Mouse (Mus musculus) hindbrain, embryonic 13.5 days (tissue): ENCODE data around the gene Ltb4r1. TPM values are rescaled to one million over a fixed set of nuclear protein-coding genes. Genes with fewer than 3 reads are reported as not detected.

ENCODE experiments used
- ATAC-seq: fragments of 200-750 bp; cut with Nextera tagmentation; 2 replicates; pipeline ENCODE4 v1.8.0; 2017; ENCODE audit warnings: moderate TSS enrichment; ENCODE audit not compliant: low FRiP score
- H3K27ac ChIP-seq: fragments of 300-500 bp; sonication (generic); 2 replicates; pipeline ENCODE4 v1.5.1; 2015; ENCODE audit warnings: inconsistent platforms, mild to moderate bottlenecking, moderate library complexity
- H3K27me3 ChIP-seq: fragments of 300-500 bp; sonication (generic); 2 replicates; pipeline ENCODE4 v1.6.1; 2015; ENCODE audit warnings: mild to moderate bottlenecking, inconsistent platforms
- H3K36me3 ChIP-seq: fragments of 300-500 bp; sonication (generic); 2 replicates; pipeline ENCODE4 v1.6.1; 2015; ENCODE audit warnings: mild to moderate bottlenecking, inconsistent platforms
- H3K4me1 ChIP-seq: fragments of 300-500 bp; sonication (generic); replicated peaks from 2 replicates; pipeline ENCODE4 v1.6.1; 2015; ENCODE audit warnings: inconsistent platforms
- H3K4me2 ChIP-seq: fragments of 300-500 bp; sonication (generic); 2 replicates; pipeline ENCODE4 v1.6.1; 2015; ENCODE audit warnings: inconsistent platforms, mild to moderate bottlenecking, moderate library complexity
- H3K4me3 ChIP-seq: fragments of 300-500 bp; sonication (generic); 2 replicates; pipeline ENCODE4 v1.5.1; 2015; ENCODE audit warnings: mild to moderate bottlenecking, inconsistent platforms
- H3K9ac ChIP-seq: fragments of 300-500 bp; sonication (generic); 2 replicates; pipeline ENCODE4 v1.6.1; 2015; ENCODE audit warnings: mild to moderate bottlenecking, inconsistent platforms
- H3K9me3 ChIP-seq: fragments of 300-500 bp; sonication (generic); 2 replicates; pipeline ENCODE4 v1.6.1; 2016; ENCODE audit warnings: inconsistent platforms
- WGBS: fragments of 180-500 bp; shearing (Covaris S2); methylation state at CpG from one replicate; pipeline ENCODE4 v1.1.7; 2015; 5-methylcytosine and 5-hydroxymethylcytosine counted together
- polyA plus RNA-seq: library from polyadenylated mRNA; unstranded; fragments of >200 nt; fragmentation: Nextera tagmentation; extraction: Ambion mirVana; gene quantifications from 2 replicates; pipeline ENCODE4 v1.2.1, GENCODE M21; 2015

Gene Ltb4r1
- 0.32 and 0.74 TPM in 2 replicates for polyA plus RNA-seq

- Histone ChIP-seq H3K27me3 (peaks cover 96% of the 10 kb centered on the region), H3K9ac (no peak within 1 kb of the TSS), H3K4me3 (no peak within 1 kb of the TSS), H3K36me3 (no peaks in the 10 kb centered on the region), H3K4me2 (no peak within 1 kb of the TSS), H3K4me1 (peaks cover 30% of the 10 kb centered on the region), H3K9me3 (no peaks in the 10 kb centered on the region), H3K27ac (no peak within 1 kb of the TSS)
- ATAC-seq, result no peak
- WGBS, result 80% methylated on average over 4 of the region's 4 CpGs
Measured at GRCm38 (mm10) chr14:55765696-55766095, at the start of gene Ltb4r1. Gene Ltb4r1 (plus strand): TSS chr14:55765962.

DNA sequence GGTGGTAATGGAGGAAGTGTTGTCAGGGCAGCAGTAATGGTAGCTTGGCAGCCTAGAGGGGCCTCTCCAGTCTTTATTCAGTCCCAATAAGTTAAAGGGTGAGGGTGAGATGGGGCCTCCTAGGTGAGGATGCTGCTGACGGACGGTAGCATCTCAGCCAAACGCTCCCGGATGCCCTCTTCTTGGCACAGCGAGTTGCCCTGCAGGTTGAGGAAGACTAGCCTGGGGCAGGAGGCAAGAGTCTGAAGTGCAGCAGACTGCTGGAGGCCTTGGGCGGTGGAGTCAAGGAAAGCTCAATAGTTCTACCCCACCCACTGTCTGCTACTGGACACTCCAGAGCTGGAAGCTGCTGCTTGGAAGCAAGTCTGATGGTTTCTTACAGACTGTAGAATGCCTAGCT, 49.5 kb upstream of the Ltb4r1 start:
- H3K4me3 ChIP-seq, result no peak overlapping the region
- H3K9ac ChIP-seq, result no peak overlapping the region
- peaks cover 9% of the 10 kb centered on the region for H3K4me1 ChIP-seq
- H3K27me3 ChIP-seq, result peaks cover 30% of the 10 kb centered on the region
- 92% methylated on average over 6 of the region's 6 CpGs for WGBS
- no peaks in the 10 kb centered on the region for H3K9me3 ChIP-seq
- no peak overlapping the region for H3K4me2 ChIP-seq
- ATAC-seq, result no peak
- peaks cover 39% of the 10 kb centered on the region for H3K36me3 ChIP-seq
- no peak overlapping the region for H3K27ac ChIP-seq

- H3K27ac ChIP-seq, result no peak overlapping the region
- 82% methylated on average over 8 of the region's 8 CpGs for WGBS
- no peak overlapping the region for H3K9ac ChIP-seq
- peaks cover 24% of the 10 kb centered on the region for H3K27me3 ChIP-seq
- peaks cover 11% of the 10 kb centered on the region for H3K4me1 ChIP-seq
- no peak for ATAC-seq
- no peak overlapping the region for H3K4me2 ChIP-seq
- H3K4me3 ChIP-seq, result no peak overlapping the region
- no peaks in the 10 kb centered on the region for H3K9me3 ChIP-seq
- peaks cover 39% of the 10 kb centered on the region for H3K36me3 ChIP-seq
Measured at GRCm38 (mm10) chr14:55716884-55717283, 48.9 kb upstream of the Ltb4r1 start.

- Histone ChIP-seq H3K27ac (no peak overlapping the region), H3K4me2 (no peak overlapping the region), H3K27me3 (no peaks in the 10 kb centered on the region), H3K9me3 (no peaks in the 10 kb centered on the region), H3K9ac (no peak overlapping the region), H3K4me1 (peaks cover 16% of the 10 kb centered on the region), H3K36me3 (peaks cover 39% of the 10 kb centered on the region), H3K4me3 (no peak overlapping the region)
- ATAC-seq, result no peak
- 92% methylated on average over 6 of the region's 6 CpGs for WGBS
Measured at GRCm38 (mm10) chr14:55719737-55720136, 46.0 kb upstream of the Ltb4r1 start.

DNA sequence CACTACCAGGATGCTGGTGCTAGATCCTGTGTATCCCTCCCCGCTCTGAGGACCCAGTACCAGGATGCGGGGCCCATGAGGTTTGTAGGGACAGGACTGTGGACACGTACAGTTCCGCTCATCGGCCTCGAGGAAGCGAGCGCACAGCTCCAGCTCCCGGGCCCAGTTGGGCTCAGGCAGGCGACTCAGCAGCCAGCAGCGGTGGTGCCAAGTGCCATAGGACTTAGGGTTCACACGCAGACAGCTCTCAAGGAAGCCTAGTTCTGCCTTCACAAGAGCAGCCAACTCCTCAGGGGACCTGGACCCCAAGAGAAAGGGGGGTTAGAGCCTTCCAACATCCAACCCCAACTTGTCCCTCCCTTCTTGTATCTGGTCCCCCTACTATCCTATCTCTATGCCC, 45.1 kb upstream of the Ltb4r1 start:
- peak overlapping the region; percentile 29; the same call in 1 of the 2 replicates for H3K9ac ChIP-seq
- peaks cover 16% of the 10 kb centered on the region for H3K4me1 ChIP-seq
- no peak overlapping the region for H3K27ac ChIP-seq
- H3K4me2 ChIP-seq, result peak overlapping the region; percentile 61
- H3K9me3 ChIP-seq, result no peaks in the 10 kb centered on the region
- no peak for ATAC-seq
- WGBS, result 93% methylated on average over 12 of the region's 12 CpGs
- H3K36me3 ChIP-seq, result peaks cover 39% of the 10 kb centered on the region
- H3K4me3 ChIP-seq, result peak overlapping the region; percentile 73; the same call in 1 of the 2 replicates
- H3K27me3 ChIP-seq, result no peaks in the 10 kb centered on the region

DNA sequence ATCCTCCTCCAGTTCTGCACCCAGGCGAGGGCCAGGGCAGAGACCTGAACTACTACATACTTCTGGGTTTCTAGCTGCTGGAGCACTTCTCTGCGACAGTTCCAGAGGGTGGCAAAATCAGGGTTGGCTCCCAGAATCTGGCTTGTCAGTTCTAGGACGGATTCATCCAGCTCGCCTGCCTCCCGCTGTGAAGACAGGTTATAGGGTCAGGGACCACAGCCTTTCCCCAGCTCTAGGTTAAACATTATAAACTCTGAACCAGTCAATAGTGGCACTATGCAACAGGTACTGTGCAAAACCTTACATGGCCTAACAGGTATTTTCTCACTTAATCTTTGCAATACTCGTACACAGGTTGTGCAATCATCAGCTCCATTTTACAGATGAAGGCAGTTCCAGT, 44.7 kb upstream of the Ltb4r1 start:
- peak overlapping the region; percentile 61 for H3K4me2 ChIP-seq
- peaks cover 16% of the 10 kb centered on the region for H3K4me1 ChIP-seq
- peak; percentile 1; the same call in 1 of the 2 replicates for ATAC-seq
- no peaks in the 10 kb centered on the region for H3K27me3 ChIP-seq
- H3K27ac ChIP-seq, result no peak overlapping the region
- peak overlapping the region; percentile 73 for H3K4me3 ChIP-seq
- peak overlapping the region; percentile 81 for H3K9ac ChIP-seq
- H3K9me3 ChIP-seq, result no peaks in the 10 kb centered on the region
- WGBS, result 70% methylated on average over 6 of the region's 6 CpGs
- peaks cover 38% of the 10 kb centered on the region for H3K36me3 ChIP-seq

DNA sequence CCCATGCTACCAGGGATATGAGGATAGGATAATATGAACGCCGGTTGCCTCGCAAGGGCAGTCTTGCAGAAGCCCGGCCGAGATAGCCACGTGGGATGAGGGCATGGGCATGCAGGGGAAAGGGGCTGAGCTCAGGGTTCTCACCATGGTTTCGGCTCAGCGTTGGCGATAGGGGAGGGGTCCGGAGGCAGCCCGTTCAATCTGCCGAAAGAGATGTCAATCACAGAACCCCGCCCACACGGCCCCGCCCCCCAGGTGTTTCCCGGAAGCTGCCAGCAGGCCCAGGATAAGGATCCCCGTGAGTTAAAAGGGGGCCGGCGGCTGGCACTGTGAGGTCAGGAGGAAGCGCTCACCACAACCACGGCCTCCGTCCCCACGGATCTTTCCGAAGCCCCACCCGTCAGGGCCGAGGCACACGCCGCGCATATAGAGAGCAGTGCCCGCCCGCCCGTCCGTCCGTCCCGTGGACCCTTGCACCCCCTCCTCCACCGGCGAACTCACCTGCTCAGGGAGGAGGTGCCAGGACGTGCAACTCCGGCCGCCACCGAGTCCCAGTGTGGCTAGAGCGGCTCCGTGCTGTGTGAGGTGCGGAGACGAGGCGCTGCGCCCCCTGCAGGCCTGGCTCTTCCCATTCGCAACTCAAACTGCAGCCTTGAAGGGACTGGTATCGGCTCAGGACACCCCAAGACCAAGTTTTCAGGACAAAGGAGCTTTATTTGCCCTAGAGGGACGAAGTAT, 43.9 kb upstream of the Ltb4r1 start, which contains the start of gene Rabggta:
Gene Rabggta, minus strand, starts transcription at position 564 of the 738 bp plus-strand sequence.
- H3K4me2 ChIP-seq, result peak within 1 kb of the TSS; percentile 61
- peak; percentile 98 for ATAC-seq
- WGBS, result under 1% methylated on average over 47 of the region's 50 CpGs

GRCm38 (mm10) chr14:55722438-55722945, 43.3 kb upstream of the Ltb4r1 start:
- ATAC-seq, result peak; percentile 17
- H3K27me3 ChIP-seq, result no peaks in the 10 kb centered on the region
- H3K36me3 ChIP-seq, result peaks cover 24% of the 10 kb centered on the region
- H3K9ac ChIP-seq, result peak overlapping the region; percentile 81
- H3K27ac ChIP-seq, result peak overlapping the region; percentile 90; the same call in 1 of the 2 replicates
- H3K9me3 ChIP-seq, result no peaks in the 10 kb centered on the region
- H3K4me3 ChIP-seq, result peak overlapping the region; percentile 73
- peaks cover 16% of the 10 kb centered on the region for H3K4me1 ChIP-seq
- WGBS, result 51% methylated on average over 8 of the region's 8 CpGs
- H3K4me2 ChIP-seq, result peak overlapping the region; percentile 61

More for the DNA sequence above, 43.9 kb upstream of the Ltb4r1 start, which contains the start of gene Rabggta:
- Histone ChIP-seq H3K4me1 (peaks cover 16% of the 10 kb centered on the region), H3K27ac (peak within 1 kb of the TSS; percentile 90), H3K36me3 (peaks cover 30% of the 10 kb centered on the region), H3K9ac (peak within 1 kb of the TSS; percentile 81), H3K27me3 (no peaks in the 10 kb centered on the region), H3K4me3 (peak within 1 kb of the TSS; percentile 73), H3K9me3 (no peaks in the 10 kb centered on the region)

DNA sequence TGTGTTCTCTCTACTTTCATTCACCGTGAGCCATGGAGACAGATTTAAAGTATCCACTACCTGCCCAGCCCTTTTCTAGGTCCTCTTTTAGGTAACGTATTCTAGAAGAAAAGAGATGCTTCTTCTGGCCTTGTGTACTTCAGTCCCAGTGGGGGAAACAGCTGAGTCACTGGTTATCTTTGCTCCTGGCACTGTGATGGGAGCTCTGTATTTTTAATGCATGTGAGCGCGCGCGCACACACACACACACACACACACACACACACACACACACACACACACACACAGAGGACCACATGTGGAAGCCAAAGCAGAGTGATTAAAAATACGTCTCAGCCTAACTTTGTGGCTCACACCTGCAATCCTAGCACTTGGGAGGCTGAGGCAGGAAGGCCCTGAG, 42.3 kb upstream of the Ltb4r1 start:
- peaks cover 16% of the 10 kb centered on the region for H3K4me1 ChIP-seq

DNA sequence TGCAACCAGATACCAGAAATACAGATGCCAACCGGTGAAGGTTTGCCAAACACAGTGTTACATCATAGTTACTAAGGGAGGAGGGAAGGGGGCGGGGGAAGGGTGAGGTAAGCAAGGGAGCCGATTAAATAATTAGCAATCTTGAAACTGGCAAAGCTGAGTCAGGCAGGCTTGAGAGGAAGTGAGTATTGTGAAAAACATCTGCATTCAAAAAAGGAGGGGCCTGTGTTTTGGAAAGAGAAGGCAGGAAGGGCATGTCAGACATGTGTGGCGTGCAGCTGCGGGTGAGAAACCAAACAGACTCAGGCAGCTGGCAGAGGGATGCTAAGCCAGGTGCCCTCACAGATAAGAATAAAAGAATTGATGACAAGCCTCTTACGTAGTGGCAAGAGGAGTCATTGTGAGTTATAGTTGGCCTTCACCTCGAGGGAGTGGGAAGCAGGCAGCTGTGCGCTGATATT, 41.3 kb upstream of the Ltb4r1 start:
- ATAC-seq, result no peak
- Histone ChIP-seq H3K27ac (no peak overlapping the region), H3K4me2 (no peak overlapping the region), H3K36me3 (peaks cover 5% of the 10 kb centered on the region), H3K4me1 (peaks cover 16% of the 10 kb centered on the region), H3K9me3 (no peaks in the 10 kb centered on the region), H3K27me3 (0 out of 2 replicates have a peak, but pooled peaks cover 2% of the 10 kb centered on the region), H3K9ac (no peak overlapping the region), H3K4me3 (no peak overlapping the region)
- 72% methylated on average over 8 of the region's 8 CpGs for whole genome bisulfite sequencing

More for the DNA sequence above, 42.3 kb upstream of the Ltb4r1 start:
- Histone ChIP-seq H3K27ac (no peak overlapping the region), H3K9ac (no peak overlapping the region), H3K36me3 (peaks cover 15% of the 10 kb centered on the region), H3K27me3 (no peaks in the 10 kb centered on the region), H3K9me3 (no peaks in the 10 kb centered on the region), H3K4me2 (no peak overlapping the region), H3K4me3 (no peak overlapping the region)
- 94% methylated on average over 7 of the region's 7 CpGs for WGBS
- ATAC-seq, result no peak

GRCm38 (mm10) chr14:55726261-55726660, 39.5 kb upstream of the Ltb4r1 start:
- 0 out of 2 replicates have a peak, but pooled peaks cover 2% of the 10 kb centered on the region for H3K27me3 ChIP-seq
- no peak overlapping the region for H3K4me3 ChIP-seq
- H3K4me2 ChIP-seq, result no peak overlapping the region
- H3K9ac ChIP-seq, result no peak overlapping the region
- H3K27ac ChIP-seq, result no peak overlapping the region
- ATAC-seq, result no peak
- no peaks in the 10 kb centered on the region for H3K9me3 ChIP-seq
- no peaks in the 10 kb centered on the region for H3K36me3 ChIP-seq
- H3K4me1 ChIP-seq, result peaks cover 7% of the 10 kb centered on the region; the same call in 1 of the 2 replicates

GRCm38 (mm10) chr14:55727889-55728685, 37.7 kb upstream of the Ltb4r1 start:
- no peak overlapping the region for H3K9ac ChIP-seq
- H3K27ac ChIP-seq, result no peak overlapping the region
- H3K4me3 ChIP-seq, result no peak overlapping the region
- no peak overlapping the region for H3K4me2 ChIP-seq
- H3K4me1 ChIP-seq, result no peaks in the 10 kb centered on the region
- no peaks in the 10 kb centered on the region for H3K36me3 ChIP-seq
- 71% methylated on average over 8 of the region's 8 CpGs for WGBS
- no peak for ATAC-seq
- no peaks in the 10 kb centered on the region for H3K9me3 ChIP-seq
- 0 out of 2 replicates have a peak, but pooled peaks cover 2% of the 10 kb centered on the region for H3K27me3 ChIP-seq
